Comparison of ENCODE assay signal across 7 mouse cellular contexts in genomic region chr14:74946321-74946750, GRCm38 (mm10). TPM values are rescaled to one million over a fixed set of nuclear protein-coding genes. Genes with fewer than 3 reads are reported as not detected.
A peak's percentile ranks its signal among the peaks of the same experiment; 100 is the strongest.
DNase-seq lines count a peak whose midpoint lies in the region; ATAC-seq and TF ChIP-seq lines count a peak whose summit lies in the region.

No protein-coding gene starts in this region.

- peak overlapping the region; percentile 69 for H3K4me3 ChIP-seq in lung, embryonic 14.5 days (ENCODE audit: low read depth, low read length)
- H3K4me3 ChIP-seq in cortical plate, adult 2 months (ENCODE audit: insufficient read depth, low read length): peak overlapping the region; percentile 100
- H3K4me3 ChIP-seq in heart, embryonic 15.5 days: peak overlapping the region; percentile 88
- H3K4me3 ChIP-seq in liver, embryonic 15.5 days (replicated peaks): peak overlapping the region; percentile 90
- H3K4me3 ChIP-seq in stomach, embryonic 16.5 days (replicated peaks; ENCODE audit: low read length): peak overlapping the region; percentile 86

- DNase-seq in lung, embryonic 14.5 days: peak; percentile 56
- DNase-seq in lung, postnatal 10 days: no peak
- no peak for DNase-seq in c-Kit-positive CD71-positive TER-119-positive erythroid progenitor cells, embryonic 14.5 days (ENCODE audit: low spot score)

- no peak for TF ChIP-seq CTCF in lung, embryonic 14.5 days (IDR thresholded peaks at IDR 0.05; ENCODE audit: low read depth)
- no peak for TF ChIP-seq CTCF in cortical plate, adult 2 months (IDR thresholded peaks at IDR 0.05; ENCODE audit: extremely low read depth, insufficient read depth, low read length)

- ATAC-seq in lung, embryonic 14.5 days (ENCODE audit: insufficient read depth): peak; percentile 38
- ATAC-seq in heart, embryonic 15.5 days (replicated peaks; ENCODE audit: insufficient number of reproducible peaks, insufficient read depth, low FRiP score, low read depth): peak; percentile 11; the same call in 1 of the 2 replicates
- ATAC-seq in liver, embryonic 15.5 days (ENCODE audit: insufficient read depth): peak; percentile 11; the same call in 1 of the 2 replicates
- peak; percentile 14; the same call in 1 of the 2 replicates for ATAC-seq in stomach, embryonic 16.5 days (ENCODE audit: insufficient read depth, low FRiP score)

- H3K36me3 ChIP-seq in lung, embryonic 14.5 days (ENCODE audit: insufficient read depth): no peaks in the 10 kb centered on the region
- no peaks in the 10 kb centered on the region for H3K36me3 ChIP-seq in heart, embryonic 15.5 days
- H3K36me3 ChIP-seq in liver, embryonic 15.5 days (replicated peaks): 0 out of 2 replicates have a peak, but pooled peaks cover 2% of the 10 kb centered on the region
- H3K36me3 ChIP-seq in stomach, embryonic 16.5 days (ENCODE audit: control insufficient read depth, insufficient read depth, low read length): no peaks in the 10 kb centered on the region

- peaks cover 10% of the 10 kb centered on the region; the same call in 1 of the 2 replicates for H3K4me1 ChIP-seq in lung, embryonic 14.5 days (ENCODE audit: insufficient read depth)
- peaks cover 6% of the 10 kb centered on the region; the same call in 1 of the 2 replicates for H3K4me1 ChIP-seq in cortical plate, adult 2 months (ENCODE audit: control insufficient read depth, insufficient read depth, low read length)
- peaks cover 39% of the 10 kb centered on the region for H3K4me1 ChIP-seq in heart, embryonic 15.5 days (replicated peaks)
- H3K4me1 ChIP-seq in liver, embryonic 15.5 days (replicated peaks): peaks cover 53% of the 10 kb centered on the region
- H3K4me1 ChIP-seq in stomach, embryonic 16.5 days (ENCODE audit: control insufficient read depth, insufficient read depth, low read length): peaks cover 21% of the 10 kb centered on the region

- H3K9me3 ChIP-seq in lung, embryonic 14.5 days (ENCODE audit: low read depth, low read length): no peaks in the 10 kb centered on the region
- no peaks in the 10 kb centered on the region for H3K9me3 ChIP-seq in heart, embryonic 15.5 days (replicated peaks)
- H3K9me3 ChIP-seq in liver, embryonic 15.5 days (replicated peaks): no peaks in the 10 kb centered on the region
- no peaks in the 10 kb centered on the region for H3K9me3 ChIP-seq in stomach, embryonic 16.5 days (replicated peaks; ENCODE audit: control insufficient read depth, low read length)

- H3K27ac ChIP-seq in lung, embryonic 14.5 days (ENCODE audit: low read depth): peak overlapping the region; percentile 92
- H3K27ac ChIP-seq in cortical plate, adult 2 months (ENCODE audit: insufficient read depth, low read length): no peak overlapping the region
- H3K27ac ChIP-seq in heart, embryonic 15.5 days: peak overlapping the region; percentile 96
- peak overlapping the region; percentile 87 for H3K27ac ChIP-seq in liver, embryonic 15.5 days (replicated peaks)
- peak overlapping the region; percentile 95 for H3K27ac ChIP-seq in stomach, embryonic 16.5 days (ENCODE audit: low read length)

- 2% methylated on average over 13 of the region's 13 CpGs for WGBS in lung, embryonic 14.5 days
- WGBS in heart, embryonic 15.5 days: 2% methylated on average over 13 of the region's 13 CpGs
- WGBS in liver, embryonic 15.5 days (ENCODE audit: insufficient replicate concordance): 4% methylated on average over 13 of the region's 13 CpGs
- 2% methylated on average over 13 of the region's 13 CpGs for WGBS in stomach, embryonic 16.5 days

- H3K27me3 ChIP-seq in lung, embryonic 14.5 days (ENCODE audit: insufficient read depth, low read length): no peaks in the 10 kb centered on the region
- H3K27me3 ChIP-seq in heart, embryonic 15.5 days: no peaks in the 10 kb centered on the region
- no peaks in the 10 kb centered on the region; the same call in 1 of the 2 replicates for H3K27me3 ChIP-seq in liver, embryonic 15.5 days
- no peaks in the 10 kb centered on the region for H3K27me3 ChIP-seq in stomach, embryonic 16.5 days (ENCODE audit: control insufficient read depth, insufficient read depth, low read length)

- H3K9ac ChIP-seq in lung, embryonic 14.5 days: peak overlapping the region; percentile 91
- H3K9ac ChIP-seq in heart, embryonic 15.5 days: peak overlapping the region; percentile 86
- H3K9ac ChIP-seq in liver, embryonic 15.5 days: peak overlapping the region; percentile 88
- peak overlapping the region; percentile 94 for H3K9ac ChIP-seq in stomach, embryonic 16.5 days (ENCODE audit: low read length)

- H3K4me2 ChIP-seq in lung, embryonic 14.5 days: peak overlapping the region; percentile 73
- H3K4me2 ChIP-seq in heart, embryonic 15.5 days: peak overlapping the region; percentile 72
- H3K4me2 ChIP-seq in liver, embryonic 15.5 days: peak overlapping the region; percentile 94
- H3K4me2 ChIP-seq in stomach, embryonic 16.5 days (ENCODE audit: low read depth, low read length): peak overlapping the region; percentile 80

- no peak for TF ChIP-seq POLR2A in cortical plate, adult 2 months (IDR thresholded peaks at IDR 0.05; ENCODE audit: extremely low read depth, insufficient read depth, low read length)

RNA-seq across cellular contexts. Expression of gene Lrch1, which starts 1.3 kb away (rescaled TPM):
- polyA plus RNA-seq in lung, embryonic 14.5 days (2014; fragmentation: Nextera tagmentation; extraction: Ambion mirVana): 18.9 and 23.9 TPM in 2 replicates
- polyA plus RNA-seq in cortical plate, adult 2 months (2012; rRNA removed): 13.6 and 15.1 TPM in 2 replicates
- 10.9 and 12.6 TPM in 2 replicates for polyA plus RNA-seq in heart, embryonic 15.5 days (2015; fragmentation: Nextera tagmentation; extraction: Ambion mirVana)
- 4.4 and 4.5 TPM in 2 replicates for polyA plus RNA-seq in liver, embryonic 15.5 days (2015; fragmentation: Nextera tagmentation; extraction: Ambion mirVana)
- polyA plus RNA-seq in stomach, embryonic 16.5 days (2015; fragmentation: Nextera tagmentation; extraction: Ambion mirVana): 12.4 and 13.2 TPM in 2 replicates
